Mouse (Mus musculus) heart, adult 11 months (tissue): ENCODE measurements around the gene Vcam1.

Experiments
- DNase-seq: peaks from one replicate; pipeline ENCODE4 v3.0.0; 2022

The Vcam1 gene

GRCm38 (mm10) chr3:116129259-116129738, at the start of gene Vcam1:
Gene Vcam1 (minus strand): TSS chr3:116129688.
- peak; percentile 97 for DNase-seq

GRCm38 (mm10) chr3:116175106-116175505, 45.6 kb upstream of the Vcam1 start:
- no peak for DNase-seq

- DNase-seq = peak; percentile 95
Observed at GRCm38 (mm10) chr3:116171461-116171860, 42.0 kb upstream of the Vcam1 start.

GRCm38 (mm10) chr3:116168056-116168455, 38.6 kb upstream of the Vcam1 start:
- peak; percentile 90 for DNase-seq

DNA sequence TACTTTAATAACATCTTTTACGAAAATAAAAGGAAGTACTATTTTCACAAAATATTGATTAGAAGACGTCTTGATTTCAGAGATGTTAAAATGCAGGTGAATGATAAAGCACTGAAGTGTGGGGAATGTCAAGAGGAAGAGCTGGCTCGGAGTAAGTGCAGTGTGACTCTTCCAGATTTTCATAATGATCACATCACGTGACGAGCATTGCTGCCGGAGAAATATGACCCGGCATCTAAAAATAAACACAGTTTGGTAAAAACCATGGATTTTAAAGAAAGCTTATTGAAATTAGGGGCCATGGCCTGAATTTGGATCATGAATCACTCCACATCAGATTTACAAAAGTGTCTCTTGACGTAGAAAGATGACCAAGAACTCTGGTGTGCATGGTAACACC, 36.8 kb upstream of the Vcam1 start:
- DNase-seq = no peak

GRCm38 (mm10) chr3:116165030-116165429, 35.5 kb upstream of the Vcam1 start:
- DNase-seq = no peak

DNA sequence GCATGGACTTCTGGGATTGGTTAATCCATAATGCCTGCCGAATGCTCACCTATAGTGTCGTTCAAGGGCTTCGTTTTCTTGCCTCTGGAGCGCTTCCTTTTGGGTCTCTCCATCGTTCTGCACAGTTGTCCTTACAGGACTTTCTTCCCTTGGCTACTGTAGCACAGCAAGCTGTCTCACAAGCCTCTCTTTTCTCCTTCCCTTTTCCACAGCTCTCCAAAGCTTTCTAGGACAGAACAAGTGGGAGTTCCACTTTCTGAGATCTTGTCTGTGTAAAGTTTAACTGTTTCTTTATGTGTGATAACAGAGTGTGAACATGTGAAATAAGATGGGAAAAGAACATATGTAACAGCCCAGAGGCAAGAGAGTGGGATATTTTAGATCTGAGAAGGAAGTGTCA, 34.0 kb upstream of the Vcam1 start:
- DNase-seq = peak; percentile 56

DNA sequence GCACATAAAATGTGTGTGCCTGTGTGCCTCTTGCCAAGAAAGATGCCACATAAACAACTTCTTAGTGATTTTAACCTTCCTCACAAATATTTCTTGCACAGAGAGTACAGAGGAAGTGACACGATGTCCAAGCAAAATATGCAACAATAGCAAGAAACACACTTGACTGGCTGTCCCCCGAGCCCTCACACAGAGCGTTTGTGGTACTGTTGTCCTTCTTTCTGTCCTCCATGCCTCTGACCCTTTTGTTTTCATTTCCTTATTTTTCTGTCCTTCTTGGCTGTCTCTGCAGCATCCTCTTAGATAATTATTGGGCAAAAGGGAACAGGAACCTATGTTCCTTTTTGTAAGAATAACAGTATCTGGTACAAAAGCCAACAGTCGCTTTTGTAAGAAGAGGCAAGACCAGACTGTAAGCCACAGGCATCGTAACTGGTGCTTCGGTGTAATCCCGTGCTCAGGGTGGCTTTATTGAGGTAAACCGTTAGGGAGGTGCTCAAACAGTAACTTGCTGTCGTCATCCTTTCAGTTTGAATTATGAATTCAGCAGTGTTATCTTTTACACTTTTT, 32.7 kb upstream of the Vcam1 start:
- DNase-seq = peak; percentile 96

- peak; percentile 60 for DNase-seq
Observed at GRCm38 (mm10) chr3:116159376-116159775, 29.9 kb upstream of the Vcam1 start.

GRCm38 (mm10) chr3:116157447-116157990, 28.0 kb upstream of the Vcam1 start:
- peak; percentile 44 for DNase-seq

DNA sequence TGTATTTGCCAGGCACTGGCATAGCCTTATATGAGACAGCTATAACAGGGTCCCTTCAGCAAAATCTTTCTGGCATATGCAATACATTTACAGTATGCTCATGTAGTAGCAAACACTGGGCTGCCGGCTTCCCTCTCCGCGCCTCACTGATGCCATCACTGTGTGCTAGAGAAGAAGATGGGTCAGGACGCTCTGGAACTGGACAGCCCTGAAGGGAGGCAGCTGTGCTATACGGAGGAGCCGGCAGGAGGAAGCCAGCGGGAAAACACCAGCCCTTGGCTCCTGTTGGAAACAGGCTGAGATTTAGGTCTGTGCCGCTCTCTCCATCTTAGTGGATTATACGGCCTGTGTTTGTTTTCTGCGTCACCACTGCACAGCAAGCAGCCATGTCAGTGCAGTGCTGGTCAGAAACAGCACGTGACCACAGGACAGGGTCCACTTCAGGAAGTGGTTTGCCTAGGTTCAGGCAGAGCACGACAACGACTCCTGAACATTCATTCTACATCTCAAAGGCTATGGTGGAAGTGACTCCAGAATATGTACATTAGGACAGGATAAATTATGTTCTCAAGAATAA, 20.7 kb upstream of the Vcam1 start:
- no peak for DNase-seq

DNA sequence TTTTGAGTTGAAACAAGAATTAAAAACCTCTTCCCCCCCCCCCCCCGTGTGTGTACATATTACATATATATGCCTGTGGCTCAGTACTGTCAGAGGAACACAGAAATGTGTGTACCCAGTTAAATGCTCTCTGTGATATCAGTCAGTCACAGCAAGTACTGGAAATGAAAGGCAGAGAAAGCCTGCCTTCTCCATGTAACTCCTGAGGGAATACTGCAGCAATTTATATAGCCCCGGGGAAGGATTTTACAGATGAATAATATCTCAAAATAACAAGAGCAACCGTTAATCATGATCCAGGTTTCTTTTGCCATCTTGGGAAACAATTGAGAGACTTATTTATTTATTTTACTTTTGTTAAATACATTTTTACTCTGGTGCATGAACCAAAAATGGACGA, 19.6 kb upstream of the Vcam1 start:
- DNase-seq = no peak

GRCm38 (mm10) chr3:116148676-116149075, 19.2 kb upstream of the Vcam1 start:
- DNase-seq = no peak

GRCm38 (mm10) chr3:116141226-116141625, 11.7 kb upstream of the Vcam1 start:
- DNase-seq = peak; percentile 59

DNA sequence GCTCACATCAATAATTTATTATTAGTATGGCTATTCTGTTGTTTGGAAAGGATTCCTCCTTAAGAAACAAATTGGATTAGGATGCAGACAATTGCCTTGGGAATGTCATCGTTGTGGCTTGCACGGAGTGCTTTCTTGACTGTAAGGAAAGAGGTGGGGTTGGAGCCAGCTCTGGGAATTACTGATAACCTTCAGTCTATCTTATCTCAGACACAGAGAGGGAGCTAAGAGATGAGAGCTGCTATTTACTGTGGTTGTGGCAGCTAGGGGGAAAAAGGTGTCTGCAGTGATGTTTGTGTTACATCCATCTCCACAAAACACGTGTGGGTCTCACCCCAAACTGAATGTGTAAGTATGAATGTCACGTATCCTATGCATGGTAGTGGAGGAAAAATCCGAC, 9.5 kb upstream of the Vcam1 start:
- DNase-seq = peak; percentile 81

DNA sequence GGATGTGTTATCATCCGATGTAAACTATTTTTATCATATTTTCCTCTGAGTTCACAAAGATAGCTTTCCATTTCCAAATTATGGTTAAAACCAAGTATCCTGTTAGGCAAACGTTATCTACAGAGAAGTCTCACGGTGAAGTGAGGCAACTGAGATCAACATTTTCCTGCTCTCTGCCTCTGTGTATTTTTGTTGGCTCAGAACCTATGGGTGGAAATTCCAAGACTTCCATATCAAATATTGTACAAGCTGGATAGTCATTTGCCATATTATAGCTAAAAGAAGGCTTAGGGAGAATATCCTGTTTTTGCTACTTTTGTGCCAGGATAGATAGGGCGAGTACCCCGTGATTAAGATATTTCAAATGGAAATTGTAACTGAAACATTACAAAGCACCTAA, 8.6 kb upstream of the Vcam1 start:
- DNase-seq = peak; percentile 89

DNA sequence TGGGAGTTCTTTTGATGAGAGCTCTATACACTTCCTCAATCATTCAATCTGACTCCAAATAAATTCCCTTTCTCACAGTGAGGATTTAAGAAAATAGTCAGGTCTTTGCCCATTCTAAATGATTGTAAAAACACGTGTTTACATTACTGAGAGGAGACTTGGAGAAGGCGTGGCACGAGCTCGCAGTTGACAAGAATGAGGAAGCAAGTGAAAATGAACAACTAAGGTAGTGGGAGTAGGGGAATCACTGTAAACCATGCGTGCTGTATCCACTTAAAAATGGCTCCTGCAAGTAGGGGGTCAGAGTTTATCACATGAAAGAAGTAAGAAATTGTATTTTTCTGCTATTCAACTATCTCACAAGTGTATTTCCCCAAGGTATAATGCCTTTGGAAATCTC, 3.9 kb upstream of the Vcam1 start:
- DNase-seq = no peak

GRCm38 (mm10) chr3:116130711-116131110, 1.2 kb upstream of the Vcam1 start:
- peak; percentile 35 for DNase-seq

- peak; percentile 80 for DNase-seq
Observed at GRCm38 (mm10) chr3:116129841-116130595, 530 bp upstream of the Vcam1 start.

DNA sequence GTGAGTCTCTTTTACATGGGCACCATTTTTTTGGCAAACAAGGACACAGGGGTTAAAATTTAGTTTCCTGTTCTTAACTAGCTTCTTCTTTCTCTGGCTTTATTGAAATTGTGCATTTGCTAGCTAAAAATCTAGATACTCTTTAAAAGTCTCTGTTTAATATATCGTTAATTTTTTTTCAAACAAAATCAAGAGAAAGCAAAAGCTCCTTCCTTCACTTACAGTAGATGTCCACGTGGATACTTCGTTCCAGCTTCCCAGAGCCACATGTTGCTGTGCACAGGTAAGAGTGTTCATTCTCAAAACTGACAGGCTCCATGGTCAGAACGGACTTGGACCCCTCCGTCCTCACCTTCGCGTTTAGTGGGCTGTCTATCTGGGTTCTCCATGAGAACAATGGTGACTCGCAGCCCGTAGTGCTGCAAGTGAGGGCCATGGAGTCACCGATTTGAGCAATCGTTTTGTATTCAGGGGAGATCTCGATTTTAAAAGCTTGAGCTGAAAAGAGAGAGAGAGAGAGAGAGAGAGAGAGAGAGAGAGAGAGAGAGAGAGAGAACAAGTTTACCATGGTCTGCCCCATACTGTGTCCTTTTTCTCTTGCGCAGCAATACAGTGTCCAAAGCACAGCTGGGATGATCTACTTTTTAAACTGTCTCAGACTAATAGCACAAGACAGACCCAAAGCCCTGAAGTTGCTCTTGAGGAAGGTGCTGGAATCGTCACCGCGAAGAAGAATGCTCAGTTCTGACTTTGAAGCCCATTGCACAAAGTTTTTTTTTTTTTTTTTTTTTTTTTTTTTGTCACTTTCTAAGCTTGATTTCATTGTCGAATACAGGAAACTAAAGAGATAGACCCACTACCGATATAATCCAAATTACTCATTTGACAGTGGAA, 930 bp downstream of the Vcam1 start:
- DNase-seq = peak; percentile 79

GRCm38 (mm10) chr3:116127836-116128235, 1.7 kb downstream of the Vcam1 start:
- DNase-seq = peak; percentile 21

DNA sequence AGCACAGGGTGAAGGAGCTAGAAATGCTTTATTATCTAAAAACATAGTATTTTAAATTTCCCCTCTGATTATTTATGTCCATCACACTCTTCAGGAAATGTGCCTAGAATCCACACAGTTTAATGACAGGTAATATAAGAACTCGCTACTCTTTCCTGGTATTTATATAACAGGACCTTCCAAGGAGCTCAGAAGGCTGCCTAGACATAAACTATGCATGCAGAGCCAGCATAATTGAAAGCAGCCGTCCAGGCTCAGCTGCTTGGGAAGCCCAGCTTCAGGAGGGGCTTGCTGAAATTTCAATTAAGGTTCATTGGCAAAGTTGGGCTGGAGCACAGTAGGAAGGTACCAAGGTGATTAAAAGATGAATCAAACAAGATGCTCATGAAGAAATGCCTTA, 2.2 kb downstream of the Vcam1 start:
- peak; percentile 84 for DNase-seq
